Mouse (Mus musculus) cerebellum, adult 2 months (tissue): ENCODE results near the gene Thoc3. TPM values are rescaled to one million over a fixed set of nuclear protein-coding genes. Genes with fewer than 3 reads are reported as not detected.

Source experiments
- DNase-seq, 2 experiments: peaks; one replicate each; pipeline ENCODE4 v3.0.0; 2021
- H3K27ac ChIP-seq: fragments of 200-500 bp; 2 replicates; pipeline ENCODE4 v1.5.1; 2012; ENCODE audit warnings: low read length, control low read depth, inconsistent platforms; ENCODE audit not compliant: insufficient read depth
- H3K27me3 ChIP-seq: fragments of 200-500 bp; 2 replicates; pipeline ENCODE4 v1.6.1; 2012; ENCODE audit warnings: inconsistent platforms, mild to moderate bottlenecking, low read length, moderate library complexity; ENCODE audit not compliant: control insufficient read depth, insufficient read depth
- H3K4me1 ChIP-seq: fragments of 200-500 bp; 2 replicates; pipeline ENCODE4 v1.6.1; 2011; ENCODE audit warnings: low read length; ENCODE audit not compliant: control insufficient read depth, insufficient read depth
- H3K4me3 ChIP-seq: fragments of 200-500 bp; replicated peaks from 2 replicates; pipeline ENCODE3; 2011; ENCODE audit warnings: mild to moderate bottlenecking, low read depth, low read length, control low read depth; ENCODE audit not compliant: insufficient read depth
- CTCF ChIP-seq: fragments of 200-500 bp; IDR thresholded peaks from 2 replicates; pipeline ENCODE4 v1.5.1; 2011; ENCODE audit warnings: low read depth, mild to moderate bottlenecking, control low read depth, low read length, moderate library complexity, borderline replicate concordance; ENCODE audit not compliant: insufficient read depth
- POLR2A ChIP-seq: fragments of 200-500 bp; IDR thresholded peaks from 2 replicates; pipeline ENCODE4 v1.6.1; 2011; ENCODE audit warnings: low read length, control low read depth, borderline replicate concordance; ENCODE audit not compliant: insufficient read depth
- WGBS: fragments of 180-500 bp; shearing (Covaris S2); methylation state at CpG from one replicate; pipeline ENCODE4 v1.1.7; 2018; 5-methylcytosine and 5-hydroxymethylcytosine counted together
- polyA plus RNA-seq: library from polyadenylated mRNA; depleted of rRNA; stranded (reverse); fragments of >200 nt; gene quantifications from 2 replicates; pipeline ENCODE4 v1.2.3, GENCODE M21; 2012

Gene Thoc3
- polyA plus RNA-seq, 1 experiment = 36.2 TPM

DNA sequence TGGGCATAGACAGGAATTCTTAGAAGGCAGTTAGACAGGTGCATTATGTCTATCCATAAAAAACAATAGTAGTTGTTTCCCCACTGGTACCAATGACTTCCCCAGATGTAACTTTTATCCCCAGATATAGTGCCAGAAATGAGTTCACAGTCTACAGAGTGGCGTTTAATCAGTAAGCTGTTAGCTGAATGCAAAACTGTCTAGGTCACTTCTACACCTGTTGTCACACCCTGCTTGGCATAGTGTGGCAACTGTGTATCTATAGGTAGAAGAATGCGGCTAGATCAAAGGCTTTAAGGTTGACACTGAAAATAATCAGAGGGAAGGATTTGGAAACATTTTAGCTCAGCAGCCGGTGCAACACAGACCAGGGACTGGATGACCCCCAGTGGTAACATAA, 29.8 kb downstream of the Thoc3 start:
- Histone ChIP-seq H3K4me3 (no peak overlapping the region), H3K27ac (no peak overlapping the region), H3K27me3 (no peaks in the 10 kb centered on the region), H3K4me1 (no peaks in the 10 kb centered on the region)
- DNase-seq = no peak
- WGBS = 72% methylated on average over 3 of the region's 3 CpGs
- no peak for TF ChIP-seq CTCF

DNA sequence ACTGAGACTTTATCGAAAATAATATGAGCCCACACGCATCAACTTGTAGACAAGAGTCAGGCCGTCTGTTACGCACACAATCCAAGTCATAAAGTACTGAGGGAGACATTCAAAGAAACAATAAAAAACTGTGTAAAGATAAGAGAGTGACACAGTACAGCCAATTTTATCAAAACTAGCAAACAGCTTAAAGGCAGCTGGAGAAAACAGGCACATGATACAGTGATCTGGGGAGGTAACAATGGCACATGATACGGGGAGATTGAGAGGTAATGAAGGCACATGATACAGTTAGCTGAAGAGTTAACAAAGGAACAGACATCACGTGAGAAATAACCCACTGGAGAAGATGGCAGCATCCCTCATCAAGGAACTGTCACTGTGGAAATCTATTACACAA, 31.6 kb downstream of the Thoc3 start:
- WGBS = 92% methylated on average over 6 of the region's 6 CpGs
- DNase-seq = no peak
- TF ChIP-seq CTCF (no peak), POLR2A (no peak)
- no peaks in the 10 kb centered on the region for H3K4me1 ChIP-seq
- no peaks in the 10 kb centered on the region for H3K27me3 ChIP-seq
- H3K4me3 ChIP-seq = no peak overlapping the region
- H3K27ac ChIP-seq = no peak overlapping the region

DNA sequence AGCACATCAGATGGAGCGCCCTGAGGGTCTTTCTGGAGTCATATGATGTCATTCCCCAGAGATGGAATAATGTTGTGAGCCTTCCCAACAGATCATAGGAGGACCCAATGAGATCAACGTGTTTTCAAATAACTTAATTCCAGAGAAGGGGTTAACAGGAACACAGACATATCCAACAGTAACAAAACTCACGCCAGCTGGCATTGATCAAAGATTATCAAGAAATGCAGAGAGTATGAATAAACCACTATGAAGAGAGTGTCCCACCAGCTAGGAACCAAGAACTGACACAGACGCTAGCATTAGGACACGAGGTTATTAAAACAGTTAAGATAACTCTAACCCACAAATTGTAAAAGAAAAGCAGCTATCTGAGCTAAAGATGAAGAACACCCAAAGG, 32.0 kb downstream of the Thoc3 start:
- Histone ChIP-seq H3K4me1 (no peaks in the 10 kb centered on the region), H3K27ac (no peak overlapping the region), H3K4me3 (no peak overlapping the region), H3K27me3 (no peaks in the 10 kb centered on the region)
- DNase-seq = no peak
- 68% methylated on average over 5 of the region's 5 CpGs for WGBS
- TF ChIP-seq CTCF (no peak), POLR2A (no peak)

DNA sequence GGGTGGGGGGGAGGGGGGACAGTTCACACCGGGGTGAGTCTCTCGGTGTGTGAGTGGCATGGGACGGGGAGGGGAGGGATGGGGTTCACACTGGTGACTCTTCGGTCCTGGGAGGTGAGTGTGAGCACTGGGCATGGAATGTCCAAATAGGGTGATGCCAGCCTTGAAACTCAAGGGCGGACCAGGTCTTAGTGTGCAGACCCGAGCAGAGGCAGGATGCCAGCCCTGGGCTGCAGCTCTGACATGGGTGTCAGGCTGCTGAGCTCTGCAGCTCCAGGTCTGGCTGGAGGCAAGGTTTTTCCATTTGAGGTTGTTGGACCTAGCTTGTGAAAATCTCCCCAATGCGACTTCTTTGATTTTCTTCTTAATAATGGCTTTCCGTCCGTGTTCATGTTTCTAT, 37.5 kb downstream of the Thoc3 start:
- Histone ChIP-seq H3K4me3 (no peak overlapping the region), H3K4me1 (no peaks in the 10 kb centered on the region), H3K27me3 (no peaks in the 10 kb centered on the region), H3K27ac (no peak overlapping the region)
- 81% methylated on average over 9 of the region's 9 CpGs for WGBS
- no peak for TF ChIP-seq POLR2A
- TF ChIP-seq CTCF = no peak
- DNase-seq = no peak

DNA sequence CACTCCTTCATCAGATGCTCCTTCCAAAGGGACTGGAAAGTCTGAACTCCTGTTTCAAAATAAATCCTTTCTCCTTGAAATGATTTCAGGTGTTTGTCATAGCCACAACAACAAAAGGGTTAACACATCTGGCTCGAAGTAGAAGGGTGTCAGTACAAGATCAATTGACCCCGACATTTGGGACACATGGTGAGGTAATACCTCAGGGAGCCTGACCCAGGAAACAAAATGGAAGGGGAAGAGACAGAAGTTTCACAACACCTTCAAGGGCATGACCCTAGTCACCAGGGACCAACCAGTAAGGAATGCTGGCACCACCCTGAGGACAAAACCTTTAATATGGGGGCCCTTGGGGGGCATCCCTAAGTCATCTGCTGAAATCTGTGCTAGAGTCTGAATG, 38.6 kb downstream of the Thoc3 start:
- no peak overlapping the region for H3K4me3 ChIP-seq

DNA sequence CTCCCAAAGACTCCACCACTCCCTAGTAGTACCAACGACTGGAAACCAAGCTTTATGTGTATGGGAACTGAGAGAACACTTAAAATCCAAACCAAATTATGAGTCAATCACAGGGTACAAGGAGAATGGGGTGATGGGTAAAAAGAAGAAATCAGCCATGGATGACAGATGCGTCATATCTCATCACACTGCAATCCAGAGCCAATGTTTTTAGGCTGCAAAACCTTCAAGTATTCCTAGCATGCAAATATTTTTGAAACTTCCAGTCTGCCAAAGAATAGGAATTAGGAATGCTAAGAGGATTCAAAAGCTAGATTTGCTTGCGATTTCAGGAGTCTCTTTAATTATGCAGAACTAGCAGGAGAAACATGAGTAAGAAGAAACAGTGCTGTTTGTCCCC, 39.9 kb downstream of the Thoc3 start:
- no peak for TF ChIP-seq CTCF
- TF ChIP-seq POLR2A = no peak
- WGBS = 84% methylated on average over 3 of the region's 3 CpGs

More for the DNA sequence above, 38.6 kb downstream of the Thoc3 start:
- no peaks in the 10 kb centered on the region for H3K27me3 ChIP-seq
- H3K27ac ChIP-seq = no peak overlapping the region
- H3K4me1 ChIP-seq = no peaks in the 10 kb centered on the region
- DNase-seq = no peak
- 60% methylated on average over 2 of the region's 2 CpGs for WGBS
- TF ChIP-seq POLR2A = no peak
- no peak for TF ChIP-seq CTCF

DNA sequence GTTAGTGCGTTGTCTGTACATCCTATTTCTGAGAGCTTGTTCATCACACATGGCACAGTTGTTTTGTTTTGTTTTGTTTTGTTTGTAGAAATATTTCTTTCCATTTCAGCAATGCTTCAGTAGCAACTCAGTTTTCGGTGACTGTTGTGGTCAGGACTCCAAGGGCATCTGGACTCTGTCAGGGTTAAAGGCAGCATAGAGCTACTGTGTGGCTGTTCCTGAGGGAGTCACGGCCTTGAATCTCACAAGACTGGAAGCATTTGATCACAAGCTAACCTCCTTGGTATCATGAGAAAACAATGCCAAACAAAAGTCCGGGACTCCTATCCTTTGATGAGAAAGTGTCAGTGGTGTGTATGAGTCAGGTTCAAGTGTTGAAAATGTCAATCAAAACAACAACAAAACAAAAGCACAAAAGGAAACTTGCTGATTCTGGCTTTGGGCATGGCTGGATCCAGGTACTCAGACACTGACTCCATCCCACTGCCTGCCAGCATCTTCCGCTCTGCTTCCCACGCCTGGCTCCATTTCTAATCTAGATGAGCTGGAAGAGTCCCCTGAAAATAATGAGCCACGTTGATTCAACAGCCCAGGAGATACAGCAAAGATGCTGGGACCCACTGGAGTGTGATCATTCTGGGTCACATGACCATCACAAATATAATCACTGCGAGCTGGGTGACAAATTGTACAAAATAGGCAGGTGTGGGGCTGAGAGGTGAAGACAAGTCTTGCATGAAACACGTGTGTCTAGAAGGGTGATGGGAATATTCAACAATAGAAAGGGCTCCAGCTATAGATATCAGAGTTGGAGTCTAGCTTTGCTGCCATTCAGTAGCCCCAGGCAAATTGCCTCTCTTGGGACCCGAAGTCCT, 41.6 kb downstream of the Thoc3 start:
- H3K27me3 ChIP-seq = no peaks in the 10 kb centered on the region
- H3K4me1 ChIP-seq = no peaks in the 10 kb centered on the region
- H3K27ac ChIP-seq = no peak overlapping the region
- H3K4me3 ChIP-seq = no peak overlapping the region
- no peak for DNase-seq
- WGBS = 52% methylated on average over 10 of the region's 10 CpGs
- TF ChIP-seq POLR2A (no peak), CTCF (no peak)

More for the DNA sequence above, 39.9 kb downstream of the Thoc3 start:
- H3K27ac ChIP-seq = no peak overlapping the region
- no peaks in the 10 kb centered on the region for H3K4me1 ChIP-seq
- DNase-seq = no peak
- H3K27me3 ChIP-seq = no peaks in the 10 kb centered on the region
- no peak overlapping the region for H3K4me3 ChIP-seq

DNA sequence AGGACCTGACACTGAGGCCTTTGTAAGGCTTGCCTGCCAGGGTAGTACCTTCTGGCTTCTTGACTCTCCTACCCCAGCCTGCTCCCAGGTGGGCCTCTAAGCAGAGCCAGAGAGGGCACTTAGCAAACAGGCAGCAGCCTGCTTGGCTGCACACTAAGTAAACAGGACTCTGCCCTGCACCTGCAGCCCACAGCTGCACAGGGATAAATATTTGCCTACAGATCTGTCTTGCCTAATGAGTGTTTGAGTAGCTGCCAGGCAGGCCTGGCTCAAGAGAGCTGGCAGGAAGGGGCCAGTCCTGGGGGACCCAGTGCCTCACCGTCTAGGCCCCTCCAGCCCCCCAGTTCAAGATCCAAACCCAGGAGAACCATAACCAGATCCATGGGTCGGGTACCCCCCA, 43.4 kb downstream of the Thoc3 start:
- no peaks in the 10 kb centered on the region for H3K4me1 ChIP-seq
- no peak overlapping the region for H3K4me3 ChIP-seq
- TF ChIP-seq CTCF (no peak), POLR2A (no peak)
- H3K27ac ChIP-seq = no peak overlapping the region
- H3K27me3 ChIP-seq = no peaks in the 10 kb centered on the region
- 39% methylated on average over 2 of the region's 2 CpGs for WGBS
- DNase-seq = no peak
